Mouse (Mus musculus): ENCODE data around the gene Gm20604. TPM values are rescaled to one million over a fixed set of nuclear protein-coding genes. Genes with fewer than 3 reads are reported as not detected.

The Gm20604 gene
- polyA plus RNA-seq, 1 experiment from 2014 or later = 32.6 TPM

- WGBS = 84% methylated on average over 5 of the region's 5 CpGs
- H3K4me2 ChIP-seq (replicated peaks) = no peak overlapping the region
- no peak overlapping the region for H3K9ac ChIP-seq (replicated peaks)
- H3K27me3 ChIP-seq = no peaks in the 10 kb centered on the region
- H3K36me3 ChIP-seq = peaks cover 6% of the 10 kb centered on the region; the same call in 1 of the 2 replicates
- H3K27ac ChIP-seq (replicated peaks) = no peak overlapping the region
- ATAC-seq (ENCODE audit: low FRiP score, low read depth) = no peak
- no peaks in the 10 kb centered on the region for H3K9me3 ChIP-seq
- no peak overlapping the region for H3K4me3 ChIP-seq
- peaks cover 12% of the 10 kb centered on the region for H3K4me1 ChIP-seq
Observed at GRCm38 (mm10) chr12:102739096-102739495, 19.4 kb downstream of the Gm20604 start.

GRCm38 (mm10) chr12:102733381-102733780 lies 25.1 kb downstream of the Gm20604 start:
- no peak overlapping the region for H3K9ac ChIP-seq (replicated peaks)
- no peaks in the 10 kb centered on the region for H3K9me3 ChIP-seq
- no peaks in the 10 kb centered on the region for H3K27me3 ChIP-seq
- peaks cover 18% of the 10 kb centered on the region for H3K4me1 ChIP-seq
- ATAC-seq (ENCODE audit: low FRiP score, low read depth) = no peak
- H3K36me3 ChIP-seq = no peaks in the 10 kb centered on the region
- no peak overlapping the region for H3K4me3 ChIP-seq
- 10% methylated on average over 5 of the region's 5 CpGs for WGBS
- no peak overlapping the region for H3K4me2 ChIP-seq (replicated peaks)
- H3K27ac ChIP-seq (replicated peaks) = no peak overlapping the region

GRCm38 (mm10) chr12:102730798-102731619 lies 27.5 kb downstream of the Gm20604 start:
- Histone ChIP-seq H3K4me1 (peaks cover 18% of the 10 kb centered on the region), H3K4me3 (peak overlapping the region; percentile 28; the same call in 1 of the 2 replicates), H3K36me3 (no peaks in the 10 kb centered on the region), H3K9ac (replicated peaks) (0 out of 2 replicates have a peak overlapping the region, but pooled peaks have one; percentile 24), H3K27ac (replicated peaks) (peak overlapping the region; percentile 89), H3K4me2 (replicated peaks) (peak overlapping the region; percentile 48), H3K27me3 (no peaks in the 10 kb centered on the region), H3K9me3 (no peaks in the 10 kb centered on the region)
- ATAC-seq (ENCODE audit: low FRiP score, low read depth) = peak; percentile 61
- WGBS = 36% methylated on average over 16 of the region's 16 CpGs

GRCm38 (mm10) chr12:102729855-102730797 lies 28.3 kb downstream of the Gm20604 start:
- peak overlapping the region; percentile 28 for H3K4me3 ChIP-seq
- peak overlapping the region; percentile 89 for H3K27ac ChIP-seq (replicated peaks)
- H3K27me3 ChIP-seq = no peaks in the 10 kb centered on the region
- H3K4me2 ChIP-seq (replicated peaks) = peak overlapping the region; percentile 48
- H3K36me3 ChIP-seq = no peaks in the 10 kb centered on the region
- 34% methylated on average over 26 of the region's 26 CpGs for WGBS
- no peak overlapping the region for H3K9ac ChIP-seq (replicated peaks)
- peak; percentile 98 for ATAC-seq (ENCODE audit: low FRiP score, low read depth)
- peaks cover 18% of the 10 kb centered on the region for H3K4me1 ChIP-seq
- no peaks in the 10 kb centered on the region for H3K9me3 ChIP-seq

- H3K4me3 ChIP-seq = no peak overlapping the region
- no peak overlapping the region for H3K27ac ChIP-seq (replicated peaks)
- no peak overlapping the region for H3K9ac ChIP-seq (replicated peaks)
- no peaks in the 10 kb centered on the region for H3K36me3 ChIP-seq
- H3K4me1 ChIP-seq = peaks cover 14% of the 10 kb centered on the region
- no peak for ATAC-seq (ENCODE audit: low FRiP score, low read depth)
- H3K9me3 ChIP-seq = no peaks in the 10 kb centered on the region
- WGBS = 88% methylated on average over 7 of the region's 7 CpGs
- no peak overlapping the region for H3K4me2 ChIP-seq (replicated peaks)
- no peaks in the 10 kb centered on the region; the same call in 1 of the 2 replicates for H3K27me3 ChIP-seq
Observed at GRCm38 (mm10) chr12:102725761-102726175, 32.7 kb downstream of the Gm20604 start.

- no peaks in the 10 kb centered on the region for H3K36me3 ChIP-seq
- no peak overlapping the region for H3K9ac ChIP-seq (replicated peaks)
- H3K4me2 ChIP-seq (replicated peaks) = no peak overlapping the region
- peaks cover 10% of the 10 kb centered on the region for H3K4me1 ChIP-seq
- H3K9me3 ChIP-seq = no peaks in the 10 kb centered on the region
- 92% methylated on average over 6 of the region's 6 CpGs for WGBS
- no peaks in the 10 kb centered on the region; the same call in 1 of the 2 replicates for H3K27me3 ChIP-seq
- ATAC-seq (ENCODE audit: low FRiP score, low read depth) = no peak
- H3K4me3 ChIP-seq = no peak overlapping the region
- no peak overlapping the region for H3K27ac ChIP-seq (replicated peaks)
Observed at GRCm38 (mm10) chr12:102725146-102725545, 33.3 kb downstream of the Gm20604 start.

- Histone ChIP-seq H3K9me3 (no peaks in the 10 kb centered on the region), H3K4me1 (peaks cover 7% of the 10 kb centered on the region; the same call in 1 of the 2 replicates), H3K4me3 (no peak overlapping the region), H3K9ac (replicated peaks) (no peak overlapping the region), H3K4me2 (replicated peaks) (no peak overlapping the region), H3K27me3 (no peaks in the 10 kb centered on the region; the same call in 1 of the 2 replicates), H3K36me3 (no peaks in the 10 kb centered on the region), H3K27ac (replicated peaks) (no peak overlapping the region)
- no peak for ATAC-seq (ENCODE audit: low FRiP score, low read depth)
- 86% methylated on average over 6 of the region's 6 CpGs for WGBS
Observed at GRCm38 (mm10) chr12:102723861-102724260, 34.6 kb downstream of the Gm20604 start.

- Histone ChIP-seq H3K36me3 (no peaks in the 10 kb centered on the region), H3K9ac (replicated peaks) (no peak overlapping the region), H3K27ac (replicated peaks) (no peak overlapping the region), H3K9me3 (no peaks in the 10 kb centered on the region), H3K4me3 (no peak overlapping the region), H3K4me2 (replicated peaks) (no peak overlapping the region), H3K27me3 (no peaks in the 10 kb centered on the region; the same call in 1 of the 2 replicates), H3K4me1 (peaks cover 7% of the 10 kb centered on the region; the same call in 1 of the 2 replicates)
- 63% methylated on average over 8 of the region's 8 CpGs for WGBS
- no peak for ATAC-seq (ENCODE audit: low FRiP score, low read depth)
Observed at GRCm38 (mm10) chr12:102722966-102723365, 35.5 kb downstream of the Gm20604 start.

- Histone ChIP-seq H3K4me2 (replicated peaks) (no peak overlapping the region), H3K36me3 (no peaks in the 10 kb centered on the region), H3K27me3 (no peaks in the 10 kb centered on the region; the same call in 1 of the 2 replicates), H3K4me3 (no peak overlapping the region), H3K9me3 (no peaks in the 10 kb centered on the region), H3K9ac (replicated peaks) (no peak overlapping the region), H3K27ac (replicated peaks) (no peak overlapping the region), H3K4me1 (peaks cover 7% of the 10 kb centered on the region; the same call in 1 of the 2 replicates)
- WGBS = 61% methylated on average over 11 of the region's 11 CpGs
- ATAC-seq (ENCODE audit: low FRiP score, low read depth) = no peak; the same call in 1 of the 2 replicates
Observed at GRCm38 (mm10) chr12:102722451-102722850, 36.0 kb downstream of the Gm20604 start.

- H3K4me2 ChIP-seq (replicated peaks) = peak overlapping the region; percentile 28; the same call in 1 of the 2 replicates
- peaks cover 7% of the 10 kb centered on the region; the same call in 1 of the 2 replicates for H3K4me1 ChIP-seq
- no peaks in the 10 kb centered on the region; the same call in 1 of the 2 replicates for H3K27me3 ChIP-seq
- H3K9ac ChIP-seq (replicated peaks) = no peak overlapping the region
- 31% methylated on average over 13 of the region's 13 CpGs for WGBS
- no peak overlapping the region for H3K4me3 ChIP-seq
- no peaks in the 10 kb centered on the region for H3K9me3 ChIP-seq
- no peak overlapping the region for H3K27ac ChIP-seq (replicated peaks)
- H3K36me3 ChIP-seq = no peaks in the 10 kb centered on the region
- ATAC-seq (ENCODE audit: low FRiP score, low read depth) = peak; percentile 68
Observed at GRCm38 (mm10) chr12:102719552-102720315, 38.7 kb downstream of the Gm20604 start.
